Mouse (Mus musculus) lung, postnatal 10 days (tissue): ENCODE results near the gene Nemp2.

Experiments
- DNase-seq: peaks from one replicate; pipeline ENCODE4 v3.0.0; 2021

The Nemp2 gene

DNA sequence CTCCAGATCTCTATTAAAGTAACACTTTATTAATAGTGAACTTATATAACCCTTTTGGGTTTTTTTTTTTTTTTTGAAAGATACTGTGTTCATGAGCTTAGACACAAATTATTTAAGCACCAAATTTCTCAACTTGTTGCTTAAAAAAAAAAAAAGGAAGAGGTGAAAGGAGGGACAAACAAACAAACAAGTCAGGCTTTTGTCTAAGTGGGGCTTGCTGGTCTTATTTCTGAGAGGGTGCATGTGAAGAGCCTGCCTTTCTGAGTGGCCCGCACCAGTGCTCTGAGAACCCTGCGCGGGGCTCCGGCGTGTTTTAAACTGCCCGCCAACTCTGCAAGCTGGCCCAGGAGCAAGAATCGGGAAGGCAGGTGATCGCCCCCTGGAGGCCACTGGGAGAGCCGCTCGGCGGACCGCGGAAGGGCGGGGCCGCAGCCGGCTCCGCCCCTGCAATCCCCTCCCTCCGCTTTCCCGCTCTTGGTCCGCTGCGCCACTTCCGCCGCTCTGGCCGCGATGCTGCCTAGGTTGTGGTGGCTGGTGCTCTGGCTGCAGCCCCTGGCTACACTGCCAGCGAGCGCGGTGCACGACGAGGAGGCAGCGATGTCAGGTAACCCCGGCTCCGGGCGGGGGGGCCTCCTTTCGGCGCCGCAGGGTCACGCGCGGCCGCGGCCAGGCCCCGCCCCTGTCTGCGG lies at the start of gene Nemp2:
Gene Nemp2, plus strand, starts transcription at position 456 of the 689 bp plus-strand sequence.
- peak; percentile 92 for DNase-seq

DNA sequence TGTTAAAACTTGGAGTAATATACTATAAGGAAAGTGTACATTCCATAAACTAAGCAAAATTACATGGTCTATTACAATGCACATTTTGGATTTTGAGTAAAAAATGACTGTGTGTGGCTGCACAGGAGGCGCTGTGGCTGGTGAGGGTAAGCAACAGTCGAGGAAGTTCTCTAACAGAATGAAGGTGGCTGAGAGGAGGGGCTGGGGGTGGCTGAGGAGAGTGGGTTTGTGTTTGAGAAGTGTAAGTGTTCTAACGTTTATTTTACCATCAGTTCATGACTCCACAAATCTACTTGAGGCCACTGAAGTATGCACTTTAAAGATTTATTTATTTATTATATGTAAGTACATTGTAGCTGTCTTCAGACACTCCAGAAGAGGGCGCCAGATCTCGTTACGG lies 48.8 kb upstream of the Nemp2 start:
- no peak for DNase-seq

DNA sequence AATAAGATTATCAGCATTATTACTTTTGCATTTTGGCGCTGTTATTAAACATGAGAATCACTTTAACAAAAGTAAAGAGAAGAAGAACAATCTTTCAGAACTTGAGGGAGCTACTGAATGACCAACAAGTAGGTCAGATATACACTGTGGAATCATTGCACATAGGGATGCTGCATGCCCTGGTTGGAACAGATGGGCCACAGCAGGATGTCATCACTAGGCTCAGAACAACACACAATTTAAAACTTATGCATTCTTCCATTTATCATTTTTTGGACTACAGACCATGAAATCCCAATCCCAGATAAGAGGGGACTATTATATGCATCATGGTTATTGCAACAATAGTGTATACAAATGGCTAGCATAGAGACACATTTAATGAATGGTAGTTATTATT lies 47.6 kb upstream of the Nemp2 start:
- no peak for DNase-seq

DNA sequence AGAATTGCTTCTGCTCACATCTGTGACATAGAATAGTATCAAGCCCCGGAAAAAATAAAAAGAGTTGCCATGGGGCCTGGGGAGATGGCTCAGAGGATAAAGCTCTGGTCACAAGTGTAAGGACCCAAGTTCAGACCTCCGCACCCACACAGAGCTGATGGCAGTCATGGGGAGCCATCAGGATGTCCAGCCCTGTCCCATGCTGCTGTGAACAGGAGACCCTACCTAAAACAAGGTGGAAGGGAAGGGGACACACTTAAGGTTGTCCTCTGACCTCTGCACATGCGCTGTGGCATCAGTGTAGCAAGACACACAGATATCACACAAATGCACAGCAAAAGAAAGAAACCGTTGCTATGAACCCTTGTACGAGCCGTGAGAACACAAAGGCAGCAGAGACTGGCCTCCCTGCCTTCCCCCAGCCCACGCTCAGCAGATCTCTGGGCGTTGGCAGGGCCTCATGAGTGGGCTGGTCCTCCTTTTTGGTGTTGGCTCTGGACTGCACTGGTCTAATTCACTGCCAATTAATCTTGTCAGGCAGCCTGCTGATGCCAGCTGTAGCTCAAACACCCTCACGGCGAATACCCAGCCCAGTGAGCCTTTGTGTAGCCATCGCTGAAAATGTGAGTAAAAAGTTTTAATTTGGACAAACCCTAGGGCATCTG lies 33.4 kb upstream of the Nemp2 start:
- peak; percentile 62 for DNase-seq

DNA sequence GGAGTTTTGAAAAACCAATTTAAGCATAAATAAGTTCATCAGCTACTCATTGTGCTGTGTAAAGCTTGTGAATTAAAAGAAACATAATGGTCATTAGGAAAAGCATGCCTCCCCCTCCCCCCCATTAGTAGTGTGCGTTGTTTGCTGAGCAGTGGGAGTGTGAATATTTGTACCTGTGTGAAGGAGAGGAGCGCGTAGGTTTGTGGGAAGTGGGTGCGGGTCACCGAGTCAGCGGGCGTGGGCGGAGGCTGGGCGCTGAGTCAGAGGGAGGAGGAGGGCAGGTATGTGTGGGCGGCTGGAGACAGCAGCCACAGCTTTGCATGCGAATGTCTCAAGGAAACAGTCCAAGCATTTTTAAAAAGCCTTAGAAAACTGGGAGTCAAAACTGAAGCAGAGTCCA lies 32.7 kb upstream of the Nemp2 start:
- peak; percentile 65 for DNase-seq

DNA sequence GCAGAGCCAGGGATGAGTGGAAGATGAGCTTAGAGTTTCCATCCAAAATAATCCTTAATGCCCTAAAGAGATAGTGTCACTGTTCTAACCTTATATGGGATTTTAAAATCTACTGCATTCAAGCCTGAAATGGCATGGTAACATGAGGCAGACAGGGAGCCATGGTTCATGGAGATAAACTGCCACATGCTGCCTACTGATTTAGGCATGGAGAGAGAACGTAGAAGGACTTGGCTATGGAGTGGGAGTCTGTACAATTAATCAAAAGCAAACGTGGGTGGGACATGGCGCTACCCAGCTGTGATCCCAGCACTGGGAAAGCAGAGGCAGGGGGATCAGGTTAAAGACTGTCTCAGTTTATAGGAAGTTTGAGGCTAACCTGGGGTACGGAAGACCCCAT lies 32.1 kb upstream of the Nemp2 start:
- DNase-seq = no peak

DNA sequence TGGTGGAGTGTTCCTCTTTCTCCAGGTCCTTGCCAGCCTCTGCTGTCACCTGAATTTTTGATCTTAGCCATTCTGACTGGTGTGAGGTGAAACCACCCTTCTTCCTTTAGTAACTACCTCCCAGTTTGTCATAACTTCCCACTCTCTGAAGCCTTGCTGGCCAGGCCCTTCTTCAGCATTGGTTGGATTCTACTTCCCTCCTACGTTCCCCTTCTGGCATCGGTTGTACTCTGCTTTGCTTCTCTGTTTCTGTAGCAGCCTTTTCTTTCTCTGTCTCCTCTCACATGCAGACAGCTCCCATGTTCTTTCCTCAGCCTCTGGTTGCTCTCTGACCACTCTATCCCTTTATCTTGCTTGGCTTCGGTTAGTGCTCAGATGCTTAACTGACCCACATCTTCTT lies 29.0 kb upstream of the Nemp2 start:
- no peak for DNase-seq

DNA sequence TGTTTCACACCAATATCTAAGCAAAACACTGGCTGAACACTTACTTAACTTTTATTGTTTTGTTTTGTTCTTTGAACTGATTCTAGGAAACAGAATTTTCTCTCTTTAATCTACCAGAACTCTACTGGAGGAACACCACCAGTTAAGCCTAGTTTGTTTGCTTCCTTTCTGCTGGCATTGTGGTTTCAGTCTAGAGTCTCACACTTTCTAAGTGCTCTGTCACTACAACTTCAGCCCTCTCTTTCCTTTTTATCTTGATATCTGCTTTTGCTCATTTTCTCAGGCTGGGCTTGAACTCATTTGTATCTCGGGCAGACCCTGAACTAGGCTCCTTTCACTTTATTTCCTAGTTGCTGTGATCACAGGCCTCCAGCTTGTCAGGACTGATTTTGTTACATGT lies 22.8 kb upstream of the Nemp2 start:
- no peak for DNase-seq

DNA sequence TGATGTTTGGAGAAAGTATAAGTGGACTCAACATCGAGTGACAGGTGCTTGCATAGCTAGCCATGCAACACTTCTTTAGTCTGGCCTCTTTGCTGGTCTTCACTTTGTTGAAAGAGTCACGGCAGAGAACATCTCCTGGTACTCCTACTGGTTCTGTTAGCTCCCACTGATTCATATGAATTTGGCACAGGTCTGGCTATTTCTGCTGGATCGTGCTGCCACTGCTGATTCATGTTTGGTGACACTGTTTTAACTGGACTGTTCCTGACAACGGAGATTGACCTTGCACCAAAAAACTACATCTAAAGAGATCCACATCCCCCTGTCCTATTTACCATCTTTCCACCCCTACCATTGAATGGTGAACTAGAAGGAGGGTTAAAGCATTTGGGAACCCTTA lies 22.0 kb upstream of the Nemp2 start:
- no peak for DNase-seq

DNA sequence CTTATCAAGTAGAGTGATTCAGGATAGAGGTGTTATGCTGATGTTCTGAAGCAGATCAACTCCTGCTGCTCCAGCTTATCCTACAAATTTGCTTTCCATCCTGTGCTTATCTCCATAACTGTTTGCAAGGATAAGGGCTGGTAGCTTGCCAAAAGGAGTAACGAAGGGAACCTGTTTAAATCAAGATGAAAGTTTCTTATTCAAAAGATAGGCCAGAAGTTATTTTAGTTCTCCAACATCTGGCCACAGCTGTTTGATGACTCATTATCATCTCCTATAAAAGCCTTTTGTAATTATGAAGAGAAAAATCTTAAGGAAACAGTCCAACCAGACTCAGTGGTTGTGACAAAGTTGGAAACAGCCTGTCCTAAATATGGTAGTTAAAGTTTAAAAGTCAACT lies 12.3 kb upstream of the Nemp2 start:
- no peak for DNase-seq

DNA sequence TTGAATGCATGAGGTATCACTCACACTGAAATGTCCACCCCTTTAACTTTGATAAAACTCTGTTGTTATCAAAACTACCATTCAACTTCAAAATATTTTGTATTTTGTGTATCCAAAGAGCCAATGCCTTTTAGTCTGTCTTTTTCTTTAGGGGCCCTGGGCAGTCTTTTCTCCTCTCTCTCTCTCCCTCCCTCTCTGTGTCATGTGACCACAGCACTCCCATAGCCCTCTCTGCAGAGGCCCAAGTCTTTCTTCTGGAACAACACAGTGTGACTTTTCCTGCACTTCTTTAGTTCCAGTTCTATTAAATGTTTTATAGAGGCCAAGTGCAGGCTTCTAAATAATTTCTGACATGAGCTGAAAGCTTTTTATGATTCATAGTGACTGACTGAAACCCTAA lies 10.1 kb upstream of the Nemp2 start:
- DNase-seq = no peak

DNA sequence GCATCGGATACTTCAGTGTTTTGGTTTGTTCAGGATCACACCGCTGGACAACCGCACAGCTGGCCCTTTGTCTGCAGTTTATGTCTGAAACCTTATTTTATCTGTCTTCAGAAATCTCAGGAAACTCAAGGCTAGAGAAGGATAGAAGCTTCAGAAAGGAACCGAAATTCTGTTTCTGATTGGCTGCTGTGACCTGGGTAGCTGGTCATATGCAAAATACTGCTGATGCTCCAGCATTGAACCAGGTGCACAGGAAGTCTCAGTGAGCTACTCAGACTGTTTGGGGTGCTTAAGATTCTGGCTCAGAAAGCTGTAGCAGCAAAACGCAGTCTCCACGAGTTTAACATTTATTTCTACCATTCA lies 415 bp downstream of the Nemp2 start:
- DNase-seq = no peak

DNA sequence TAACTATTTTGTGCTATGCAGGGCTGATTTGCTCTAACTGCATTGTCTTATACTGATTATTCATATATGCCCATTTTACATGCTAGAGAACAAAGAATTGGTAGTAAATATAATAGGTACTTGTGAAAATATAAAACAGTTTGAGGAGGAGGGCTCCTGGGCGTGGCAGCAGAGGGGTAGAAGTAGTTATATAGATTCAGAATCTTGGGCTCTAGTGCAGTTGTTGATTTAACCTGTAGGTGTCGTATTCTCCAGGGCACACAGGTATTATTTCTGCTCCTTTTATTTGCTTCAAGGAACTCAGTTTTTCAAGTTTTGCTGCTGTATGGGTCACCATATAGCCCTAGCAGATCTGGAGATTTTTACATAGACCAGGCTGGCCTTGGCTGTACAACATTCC lies 1.1 kb downstream of the Nemp2 start:
- DNase-seq = no peak

DNA sequence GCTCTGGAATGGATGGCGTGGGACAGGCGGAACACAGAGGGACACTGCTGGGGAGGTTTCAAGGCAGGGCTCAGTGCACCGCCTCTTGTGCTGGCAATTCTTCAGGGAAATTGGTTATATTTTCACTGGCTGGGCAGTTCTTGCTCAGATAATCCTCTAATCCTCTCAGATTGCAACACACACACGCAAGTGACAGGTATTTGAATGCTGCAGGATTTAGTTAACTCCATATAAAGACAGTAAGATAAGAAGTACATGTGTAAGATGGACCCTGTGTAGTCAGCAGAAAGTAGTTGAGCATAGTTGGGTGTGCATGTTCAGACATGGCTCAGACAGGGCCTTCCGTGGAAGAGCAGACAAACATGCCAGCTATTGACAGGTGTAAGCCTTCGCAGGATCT lies 3.7 kb downstream of the Nemp2 start:
- DNase-seq = no peak

DNA sequence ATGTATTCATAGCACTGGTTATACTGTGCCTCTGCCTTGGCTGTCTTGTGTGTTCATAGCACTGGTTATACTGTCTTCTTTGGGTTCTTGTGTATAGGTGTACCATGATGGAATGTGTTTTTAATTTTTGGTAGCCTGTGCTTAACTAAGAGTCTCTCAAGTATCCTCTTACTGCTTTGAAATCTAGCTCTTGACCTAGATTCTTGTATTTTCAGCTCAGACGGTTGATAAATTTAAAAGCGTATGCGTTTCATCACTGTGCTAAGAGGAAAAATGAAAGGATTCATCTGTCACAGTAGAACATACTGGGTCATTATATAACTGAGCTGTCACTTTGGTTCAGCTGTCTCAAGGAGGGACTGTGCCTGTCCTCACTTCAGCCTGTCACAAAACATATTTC lies 5.4 kb downstream of the Nemp2 start:
- no peak for DNase-seq

DNA sequence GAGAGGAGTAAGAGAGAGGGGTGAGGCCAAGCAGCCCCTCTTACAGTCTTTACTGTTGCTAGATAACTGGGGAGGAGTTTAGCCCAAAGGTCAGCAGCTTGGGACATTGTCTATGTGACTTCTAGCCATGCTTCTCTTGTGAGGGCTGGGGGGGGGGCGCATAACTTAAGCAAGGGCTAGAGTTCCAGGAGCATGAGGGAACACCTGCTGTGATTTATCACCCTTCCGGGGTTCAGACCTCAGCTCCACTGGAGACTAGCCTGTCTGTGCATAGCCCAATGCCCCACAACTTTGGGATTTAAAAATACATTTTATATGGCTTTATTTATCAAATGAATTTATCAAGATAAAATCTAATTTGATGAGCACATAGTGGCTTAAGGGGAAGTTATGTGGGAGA lies 7.6 kb downstream of the Nemp2 start:
- no peak for DNase-seq

DNA sequence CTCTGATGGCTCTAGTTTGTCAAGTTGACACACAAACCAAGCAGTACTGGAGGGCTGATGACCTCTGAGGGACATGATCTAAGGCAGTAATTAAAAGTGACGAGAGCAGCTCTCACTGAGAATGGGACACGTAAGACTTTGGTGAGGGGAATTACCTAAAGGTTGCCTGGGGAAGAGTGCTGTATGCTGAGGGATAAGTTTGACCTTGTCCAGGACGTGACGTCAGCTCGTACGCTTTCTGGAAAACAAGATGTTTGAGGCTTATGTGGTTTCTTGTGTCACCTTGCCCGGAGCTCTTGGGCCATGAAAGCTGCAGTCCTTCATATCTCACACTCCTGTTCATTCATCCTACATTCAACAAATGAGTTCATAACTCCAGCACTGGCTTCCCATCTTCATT lies 8.6 kb downstream of the Nemp2 start:
- DNase-seq = no peak

DNA sequence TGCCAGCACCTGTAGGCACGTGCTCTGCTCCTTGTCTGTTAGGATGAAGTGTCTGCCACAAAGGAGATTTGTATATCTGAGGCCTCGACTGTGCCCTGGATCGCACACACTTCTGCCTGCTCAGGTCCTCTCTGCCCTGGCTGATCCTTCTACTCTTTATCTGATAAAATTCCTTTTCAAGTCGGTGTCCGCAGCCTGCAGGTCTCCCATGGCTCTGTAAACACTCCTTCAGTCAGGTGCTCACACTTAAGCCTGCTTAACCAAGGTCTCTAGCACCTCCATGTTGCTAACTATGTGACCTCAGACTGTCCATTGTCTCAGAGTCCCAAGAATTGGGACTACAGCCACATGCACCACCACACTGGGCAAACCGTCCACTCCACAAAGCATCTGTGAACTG lies 9.8 kb downstream of the Nemp2 start:
- no peak for DNase-seq

DNA sequence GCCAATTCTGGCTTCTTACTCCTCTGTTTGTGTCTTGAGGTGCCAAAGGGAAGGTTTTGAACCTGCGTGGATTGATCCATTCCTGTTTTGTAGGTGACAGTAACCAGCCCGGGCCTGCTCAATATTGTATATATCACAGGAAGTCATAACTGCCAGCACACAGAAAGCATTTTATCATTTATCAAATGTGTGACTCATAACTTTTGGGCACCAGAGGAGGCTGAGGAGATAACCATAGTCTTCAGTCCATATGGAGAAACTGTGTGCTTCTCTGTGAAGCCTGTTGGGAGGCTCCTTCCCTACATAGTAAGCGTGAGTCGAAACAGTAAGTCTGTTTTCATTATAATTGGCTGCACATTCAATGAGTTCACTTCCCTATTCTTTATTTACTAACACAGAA lies 10.2 kb downstream of the Nemp2 start:
- no peak for DNase-seq

DNA sequence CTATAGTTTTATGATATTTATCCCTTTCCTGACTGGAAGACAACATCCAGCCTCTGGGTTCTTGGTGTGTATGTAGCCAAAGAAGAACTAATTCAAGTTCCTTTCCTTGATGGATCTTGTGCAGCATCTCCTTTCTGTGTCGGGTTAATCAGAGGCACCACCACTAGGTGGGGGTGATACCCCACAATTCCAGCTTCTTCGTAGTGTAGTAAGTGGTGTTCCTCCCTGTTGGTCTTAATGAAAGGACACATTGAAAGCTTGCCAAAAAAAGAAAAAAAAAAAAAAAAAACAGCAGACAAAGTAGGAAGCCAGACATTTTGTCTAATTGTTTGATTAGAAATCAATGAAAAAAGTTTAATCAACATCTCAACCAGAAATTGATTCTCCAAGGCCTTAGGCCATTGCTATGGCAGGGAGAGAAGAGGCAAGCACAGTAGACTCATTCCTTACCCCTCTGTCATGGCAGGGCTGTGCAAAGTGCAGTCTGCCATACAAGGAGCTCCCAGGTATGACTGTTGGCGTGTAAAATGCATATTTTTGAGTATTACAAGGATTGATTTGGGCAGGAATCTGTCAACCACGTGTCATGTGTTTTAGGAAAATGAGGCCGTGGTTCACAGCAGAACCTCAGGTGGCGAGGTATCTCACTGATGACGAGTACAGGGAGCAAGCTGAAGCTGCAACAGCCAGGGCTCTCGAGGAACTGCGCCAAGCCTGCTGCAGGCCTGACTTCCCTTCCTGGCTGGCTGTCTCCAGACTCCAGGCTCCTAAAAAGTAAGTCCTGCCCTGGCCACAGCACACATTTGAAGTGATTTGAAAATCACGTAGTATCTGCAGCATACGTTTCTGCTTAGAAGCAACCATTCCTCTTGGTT lies 17.9 kb downstream of the Nemp2 start:
- DNase-seq = peak; percentile 89

DNA sequence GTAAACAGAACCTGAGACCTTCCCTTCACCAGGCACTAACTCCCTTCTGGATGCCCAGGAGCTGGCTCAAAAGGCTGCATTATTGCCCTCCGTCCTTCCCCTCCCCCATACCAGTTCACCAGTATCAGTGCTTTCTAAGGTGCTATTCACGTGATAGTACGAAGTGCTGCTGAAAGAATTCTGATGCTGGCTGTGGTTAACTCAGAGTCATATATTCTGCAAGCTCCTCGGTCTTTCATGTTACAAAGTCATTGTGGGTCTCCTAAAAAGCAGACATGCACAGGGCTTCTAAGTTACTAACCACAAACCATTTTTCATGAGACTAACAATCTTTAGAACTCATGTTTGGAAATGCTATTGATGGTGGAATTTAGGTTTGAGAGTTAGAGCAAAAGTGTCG lies 19.6 kb downstream of the Nemp2 start:
- DNase-seq = no peak

DNA sequence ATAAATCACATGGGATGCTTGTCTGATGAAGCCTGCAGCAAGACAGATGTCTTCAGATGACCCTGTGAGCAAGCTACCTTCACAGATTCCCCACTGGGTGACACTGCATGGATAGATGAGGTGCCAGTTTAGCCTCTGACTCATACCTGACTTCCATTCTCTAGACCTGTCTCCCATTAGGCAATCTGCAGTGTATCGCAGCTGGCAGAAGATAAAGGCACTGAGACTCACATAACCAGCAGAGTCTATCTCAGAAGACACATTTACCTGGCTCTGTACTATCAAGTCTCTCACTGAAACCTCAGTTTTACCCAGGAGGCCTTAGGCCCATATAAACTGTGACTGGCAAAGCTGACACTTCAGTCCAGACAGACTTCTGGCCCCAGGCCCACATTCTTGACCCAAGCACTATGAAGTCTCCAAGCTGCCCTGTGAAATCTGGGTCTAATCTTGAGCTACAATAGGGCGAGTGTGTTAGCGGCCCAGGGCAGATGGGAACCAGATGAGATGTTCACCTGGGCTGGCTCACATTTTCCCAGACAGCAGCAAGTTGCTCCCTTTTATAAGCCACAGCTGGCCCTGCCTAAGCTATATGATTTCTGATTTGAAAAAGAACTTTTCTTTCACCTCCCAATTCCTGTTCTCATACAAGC lies 22.2 kb downstream of the Nemp2 start:
- peak; percentile 60 for DNase-seq

DNA sequence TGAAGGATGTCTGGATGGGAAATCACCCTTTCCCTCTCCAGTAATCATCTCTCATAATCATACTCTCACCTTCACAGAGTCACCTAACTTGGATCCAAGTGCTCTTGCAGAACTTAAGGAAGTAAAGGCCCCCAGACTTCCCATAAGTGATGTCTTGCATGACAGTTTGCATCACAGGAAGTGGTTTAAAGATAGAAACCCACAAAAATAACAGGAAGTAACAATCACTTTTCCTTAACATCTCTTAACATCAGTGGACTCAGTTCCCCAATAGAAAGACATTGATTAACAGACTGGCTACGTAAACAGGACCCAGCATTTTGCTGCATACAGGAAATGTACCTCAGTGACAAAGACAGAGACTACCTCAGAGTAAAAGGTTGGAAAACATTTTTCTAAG lies 22.9 kb downstream of the Nemp2 start:
- DNase-seq = no peak

DNA sequence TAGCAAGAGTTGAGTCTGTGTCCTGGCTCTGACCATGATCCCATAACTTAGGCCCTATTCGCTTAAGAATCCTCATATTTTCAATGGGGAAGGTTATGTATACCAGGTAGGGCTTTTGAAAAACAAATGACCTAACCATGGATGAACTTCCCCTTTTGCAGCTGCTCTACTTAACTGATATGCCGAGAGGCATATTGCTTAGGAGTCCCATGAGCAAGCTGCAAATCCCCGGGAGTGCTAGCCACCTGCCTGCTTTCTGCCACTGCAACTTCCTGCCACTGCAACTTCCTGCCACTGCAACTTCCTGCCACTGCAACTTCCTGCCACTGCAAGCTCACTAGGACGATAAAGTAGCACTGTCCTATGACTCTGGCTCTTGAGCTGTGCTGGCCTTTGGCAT lies 24.6 kb downstream of the Nemp2 start:
- DNase-seq = no peak
